Mouse (Mus musculus): ENCODE results near the gene Acin1.

The Acin1 gene

GRCm38 (mm10) chr14:54646455-54646854, 40.3 kb downstream of the Acin1 start:
- no peak for DNase-seq (ENCODE audit: extremely low read depth, insufficient read length, low spot score)

GRCm38 (mm10) chr14:54644294-54644693, 42.4 kb downstream of the Acin1 start:
- peak; percentile 52 for DNase-seq (ENCODE audit: extremely low read depth, insufficient read length, low spot score)

- DNase-seq (ENCODE audit: extremely low read depth, insufficient read length, low spot score): no peak
Observed at GRCm38 (mm10) chr14:54643011-54643410, 43.7 kb downstream of the Acin1 start.

GRCm38 (mm10) chr14:54642224-54642944, 44.3 kb downstream of the Acin1 start:
- DNase-seq (ENCODE audit: extremely low read depth, insufficient read length, low spot score): no peak

GRCm38 (mm10) chr14:54641305-54641969, 45.3 kb downstream of the Acin1 start, which contains the start of gene Cdh24:
Gene Cdh24, minus strand, starts transcription at chr14:54641364.
- peak; percentile 81 for DNase-seq (ENCODE audit: extremely low read depth, insufficient read length, low spot score)

GRCm38 (mm10) chr14:54640946-54641304, 45.8 kb downstream of the Acin1 start, which contains the start of gene Gm17606:
Gene Gm17606, plus strand, starts transcription at chr14:54640952.
- DNase-seq (ENCODE audit: extremely low read depth, insufficient read length, low spot score): no peak

- DNase-seq (ENCODE audit: extremely low read depth, insufficient read length, low spot score): no peak
Observed at GRCm38 (mm10) chr14:54640121-54640520, 46.6 kb downstream of the Acin1 start.

GRCm38 (mm10) chr14:54638210-54638609, 48.5 kb downstream of the Acin1 start:
- DNase-seq (ENCODE audit: extremely low read depth, insufficient read length, low spot score): no peak

GRCm38 (mm10) chr14:54636954-54637353, 49.8 kb downstream of the Acin1 start:
- DNase-seq (ENCODE audit: extremely low read depth, insufficient read length, low spot score): no peak

GRCm38 (mm10) chr14:54634182-54634581, 52.5 kb downstream of the Acin1 start:
- no peak for DNase-seq (ENCODE audit: extremely low read depth, insufficient read length, low spot score)

- DNase-seq (ENCODE audit: extremely low read depth, insufficient read length, low spot score): no peak
Observed at GRCm38 (mm10) chr14:54632252-54632651, 54.5 kb downstream of the Acin1 start.

GRCm38 (mm10) chr14:54631240-54631599, 55.5 kb downstream of the Acin1 start:
- no peak for DNase-seq (ENCODE audit: extremely low read depth, insufficient read length, low spot score)

GRCm38 (mm10) chr14:54630583-54631239, 56.0 kb downstream of the Acin1 start:
- DNase-seq (ENCODE audit: extremely low read depth, insufficient read length, low spot score): no peak

GRCm38 (mm10) chr14:54629797-54630196, 56.9 kb downstream of the Acin1 start:
- DNase-seq (ENCODE audit: extremely low read depth, insufficient read length, low spot score): no peak

GRCm38 (mm10) chr14:54628103-54628502, 58.6 kb downstream of the Acin1 start:
- DNase-seq (ENCODE audit: extremely low read depth, insufficient read length, low spot score): no peak

- no peak for DNase-seq (ENCODE audit: extremely low read depth, insufficient read length, low spot score)
Observed at GRCm38 (mm10) chr14:54624976-54625375, 61.8 kb downstream of the Acin1 start.

- DNase-seq (ENCODE audit: extremely low read depth, insufficient read length, low spot score): no peak
Observed at GRCm38 (mm10) chr14:54623334-54623733, 63.4 kb downstream of the Acin1 start.

- no peak for DNase-seq (ENCODE audit: extremely low read depth, insufficient read length, low spot score)
Observed at GRCm38 (mm10) chr14:54621133-54621532, 65.6 kb downstream of the Acin1 start, which contains the start of gene Psmb11. Gene Psmb11, plus strand, starts transcription at chr14:54621433.

- DNase-seq (ENCODE audit: extremely low read depth, insufficient read length, low spot score): peak; percentile 85
Observed at GRCm38 (mm10) chr14:54617897-54618365, 68.8 kb downstream of the Acin1 start, which contains the start of gene Psmb5. Gene Psmb5, minus strand, starts transcription at chr14:54618022.

- DNase-seq (ENCODE audit: extremely low read depth, insufficient read length, low spot score): no peak
Observed at GRCm38 (mm10) chr14:54617152-54617896, 69.4 kb downstream of the Acin1 start.
